Mouse (Mus musculus) kidney, adult 9 months (tissue): ENCODE results near the gene Ikbke.
"Not testable (repeated sequence)": the region's sequence is repeated elsewhere in the genome, so short reads cannot be mapped to it uniquely, and the experiment has no call there.

Experiments used
- DNase-seq: peaks from one replicate; pipeline ENCODE4 v3.0.0; 2022

Ikbke gene

DNA sequence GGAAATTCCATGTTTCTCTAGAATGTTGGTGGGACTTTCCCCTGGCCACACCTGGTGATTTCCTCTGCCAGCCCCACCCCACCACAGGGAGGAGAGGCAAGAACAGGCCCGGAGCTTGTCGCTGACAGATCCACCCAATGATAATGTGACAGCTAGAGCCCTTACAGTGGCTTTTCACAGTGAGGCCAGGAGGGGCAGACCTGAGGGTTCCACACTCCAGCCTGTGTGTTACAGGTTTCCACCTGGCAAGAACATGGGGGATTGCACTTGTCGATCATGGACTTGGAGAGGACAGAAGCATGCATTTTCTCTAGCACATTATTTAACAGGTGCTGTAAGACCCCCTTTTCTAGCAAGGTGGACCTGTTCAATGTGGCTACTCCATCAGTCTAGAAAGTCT, 874 bp upstream of the Ikbke start:
- DNase-seq, result no peak

DNA sequence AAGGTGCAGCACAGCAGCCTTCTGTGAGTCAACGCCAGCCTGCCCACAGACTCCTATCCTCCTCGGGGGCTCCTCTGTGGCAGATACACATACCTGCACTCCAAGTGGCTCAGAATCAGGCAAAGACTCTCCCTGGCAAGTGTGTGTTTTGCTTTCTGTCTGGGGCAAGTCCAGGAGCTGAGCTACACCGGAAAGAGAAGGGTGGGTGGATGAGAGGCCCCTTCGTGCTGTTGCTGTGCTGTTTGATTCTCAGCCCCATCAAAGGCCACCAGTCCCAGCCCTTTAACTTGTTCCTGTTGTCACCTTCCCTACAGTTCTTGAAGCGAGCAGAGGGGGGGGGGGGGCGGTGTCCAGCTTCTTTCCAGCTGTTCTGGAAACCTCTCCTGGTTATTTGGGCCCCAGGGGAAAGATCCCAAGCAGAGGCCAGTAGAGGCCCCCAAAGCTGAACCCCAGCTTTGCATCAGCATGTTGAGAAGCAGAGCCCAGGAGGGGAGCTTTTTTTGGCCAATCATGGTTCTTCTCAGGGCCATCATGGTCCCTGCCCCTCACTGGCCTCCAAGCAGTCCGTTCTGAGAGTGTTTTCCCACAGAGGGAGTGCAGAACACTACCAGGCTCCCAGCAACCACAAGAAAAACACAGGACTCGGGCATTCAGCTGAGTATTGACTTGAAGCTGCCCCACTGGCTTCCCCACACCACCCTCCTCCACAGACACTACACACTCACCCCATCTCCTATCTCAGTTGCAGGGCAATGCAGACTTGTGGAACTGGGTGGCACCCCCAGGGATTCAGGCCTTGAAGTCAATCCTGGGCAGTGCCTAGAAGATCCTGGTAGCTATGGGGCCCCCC, 575 bp downstream of the Ikbke start:
- no peak for DNase-seq

DNA sequence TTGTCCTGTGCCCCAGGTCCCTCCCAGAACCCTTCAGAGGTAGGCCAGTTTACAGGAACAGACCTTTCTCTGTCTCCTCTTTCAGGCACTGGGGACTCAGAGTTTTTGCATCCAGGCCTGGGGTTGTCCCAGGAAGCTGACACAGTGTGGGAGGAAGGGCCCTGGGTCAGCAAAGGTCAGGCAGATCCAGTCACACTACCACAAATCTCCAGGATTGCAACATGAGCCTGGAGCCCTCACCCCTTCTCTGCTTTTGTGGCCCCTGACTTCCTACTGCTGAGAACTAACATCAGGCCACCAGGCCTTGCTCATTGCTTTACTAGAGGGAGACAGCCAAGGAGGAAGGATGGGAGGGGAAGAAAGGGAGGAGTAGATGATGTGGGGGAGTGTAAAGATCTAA, 2.6 kb downstream of the Ikbke start:
- DNase-seq, result peak; percentile 50

DNA sequence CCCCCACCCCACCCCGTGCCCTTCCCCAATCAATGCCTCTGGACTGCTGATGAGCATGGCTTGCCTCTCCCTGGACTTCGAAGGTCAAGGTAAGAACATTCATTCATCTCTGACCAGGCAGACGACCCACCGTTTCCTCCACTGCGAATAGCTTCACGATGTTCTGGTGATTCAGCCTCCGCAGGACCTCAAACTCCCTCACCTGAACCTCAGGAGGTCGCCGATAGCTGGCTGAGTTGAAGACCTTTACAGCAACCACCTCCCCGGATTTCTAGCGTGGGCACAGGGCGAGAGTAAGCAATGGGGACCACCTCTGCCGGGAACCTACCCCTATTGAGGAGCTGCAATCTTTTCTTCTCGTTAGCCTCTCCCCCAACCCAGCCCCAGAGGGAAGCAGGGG, 3.8 kb downstream of the Ikbke start:
- no peak for DNase-seq

DNA sequence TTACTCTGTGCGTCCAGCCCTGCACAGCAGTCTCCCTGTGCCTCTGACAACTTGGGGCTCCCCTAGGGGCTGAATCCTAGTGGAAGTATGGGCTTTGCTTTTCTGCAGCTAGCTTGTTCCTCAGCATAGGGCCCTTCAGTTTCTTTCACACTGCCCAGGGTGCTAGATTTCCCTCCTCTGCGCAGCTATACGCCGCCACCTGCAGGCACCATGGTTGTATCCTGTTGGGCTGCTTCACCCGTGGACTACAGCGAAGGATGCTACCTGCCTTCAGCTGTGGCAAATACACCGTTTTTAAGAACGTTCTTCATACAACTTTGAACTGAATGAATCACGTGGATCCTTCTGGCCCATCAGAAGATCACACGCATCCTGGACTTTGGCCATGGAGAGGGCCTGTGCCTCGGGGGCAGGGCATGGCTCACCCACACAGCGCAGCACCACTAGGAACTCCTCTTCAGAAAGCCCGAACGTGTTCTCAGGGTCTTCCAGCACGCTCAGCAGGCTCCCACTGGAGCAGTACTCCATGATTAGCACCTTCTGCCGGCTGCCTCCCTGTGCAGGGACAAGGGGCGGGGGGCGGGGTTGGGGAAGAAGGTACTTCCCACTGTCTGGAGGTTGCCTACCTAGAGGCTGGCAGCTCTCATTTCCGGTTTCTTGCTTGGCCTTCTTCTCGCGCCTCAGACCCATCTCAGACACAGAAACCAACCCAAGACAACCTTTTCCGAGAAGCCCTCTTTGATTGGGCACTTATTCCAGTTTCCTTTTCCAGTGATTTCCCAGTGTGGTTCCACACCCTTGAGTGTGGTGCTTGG, 4.5 kb downstream of the Ikbke start:
- DNase-seq, result peak; percentile 84

DNA sequence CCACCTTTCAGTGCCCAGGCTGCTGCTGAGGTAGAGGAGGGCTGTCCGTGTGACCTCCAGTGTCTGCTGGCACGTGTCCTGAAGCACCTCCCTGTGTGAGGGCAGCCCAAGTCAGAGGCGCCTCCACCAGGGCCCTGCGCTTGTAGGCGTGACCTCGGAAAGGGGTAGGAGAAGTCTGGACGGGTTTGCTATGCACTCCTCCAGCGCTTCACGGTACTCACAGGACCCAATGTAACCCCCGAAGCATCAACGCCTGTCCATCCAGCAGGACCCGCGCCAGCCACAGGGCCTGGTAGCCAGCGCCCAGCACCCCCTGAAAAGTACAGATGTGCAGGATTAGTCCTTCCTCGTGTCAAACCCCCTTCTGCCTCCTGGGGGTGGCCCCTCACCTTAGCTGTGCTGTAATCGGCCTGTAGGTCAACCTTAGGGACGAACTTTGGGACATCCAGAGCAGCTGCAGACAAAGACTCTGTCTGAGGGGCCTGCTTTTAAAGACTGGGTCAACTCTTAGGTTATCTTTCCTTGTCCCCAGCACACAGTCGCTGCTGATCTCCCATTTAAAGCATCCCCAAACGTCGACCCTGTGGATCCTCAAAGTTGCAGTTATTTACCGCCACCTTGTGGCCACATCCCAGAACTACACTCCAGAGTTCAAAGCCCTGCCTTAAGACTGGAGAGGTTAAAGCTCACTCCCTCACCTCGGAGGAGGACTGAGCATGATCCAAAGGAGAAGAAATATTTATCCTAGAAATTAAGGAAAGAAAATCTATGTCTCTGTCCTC, 9.4 kb downstream of the Ikbke start:
- DNase-seq, result peak; percentile 83

DNA sequence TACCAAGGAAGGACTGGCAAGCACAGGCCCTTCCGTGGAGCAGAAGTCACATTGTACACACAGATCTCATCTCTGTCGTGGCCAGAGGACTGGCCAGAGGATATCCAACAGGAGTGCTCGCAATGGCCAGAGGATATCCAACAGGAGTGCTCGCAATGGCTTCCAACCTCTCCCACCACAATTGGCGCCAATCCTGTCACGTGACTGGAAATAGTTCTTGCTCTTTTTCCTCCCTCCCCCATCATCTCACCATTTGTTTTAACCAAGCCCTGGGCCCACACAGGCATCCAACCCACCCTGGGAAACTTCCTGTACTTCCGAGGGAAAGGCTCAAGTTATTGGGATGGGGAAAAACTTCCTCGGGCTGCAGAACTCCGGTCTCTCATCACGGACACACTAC, 10.6 kb downstream of the Ikbke start:
- DNase-seq, result no peak

DNA sequence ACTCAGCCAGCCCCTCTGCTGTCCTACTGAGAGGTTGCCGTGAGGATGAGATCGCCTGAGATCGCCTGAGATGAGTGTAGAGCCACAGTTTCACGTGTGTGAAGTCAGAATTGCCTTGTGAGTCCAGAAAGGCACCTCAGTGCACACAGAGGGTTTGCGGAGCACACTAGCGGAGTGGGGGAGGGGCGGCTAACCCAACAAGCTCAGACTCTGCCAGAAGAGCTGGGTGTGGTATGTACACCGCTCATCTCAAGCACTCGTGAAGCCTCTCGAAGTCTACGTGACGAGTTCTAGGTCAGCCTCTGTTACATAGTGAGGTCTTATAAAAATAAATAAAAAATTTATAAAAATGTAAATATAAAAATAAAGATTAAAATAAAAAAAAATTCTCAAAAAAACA, 15.5 kb downstream of the Ikbke start:
- DNase-seq, result no peak

DNA sequence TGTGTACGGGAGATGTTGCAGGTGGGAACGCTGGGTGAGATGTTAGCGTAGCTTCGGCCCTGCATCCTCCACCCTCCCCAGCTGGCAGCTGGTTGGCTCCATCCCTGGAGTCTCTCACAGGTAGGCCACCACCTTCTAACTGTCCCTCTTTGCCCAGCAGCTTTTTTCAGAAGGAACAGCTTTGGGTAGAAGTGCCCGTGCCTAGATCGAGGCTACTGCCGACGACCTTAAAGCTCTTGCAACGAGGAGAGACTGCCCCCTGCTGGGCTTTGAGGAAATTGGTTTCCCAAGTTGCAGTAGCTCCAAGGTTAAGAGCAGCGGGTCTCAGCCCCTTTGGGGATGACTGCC, 19.1 kb downstream of the Ikbke start:
- peak; percentile 66 for DNase-seq

DNA sequence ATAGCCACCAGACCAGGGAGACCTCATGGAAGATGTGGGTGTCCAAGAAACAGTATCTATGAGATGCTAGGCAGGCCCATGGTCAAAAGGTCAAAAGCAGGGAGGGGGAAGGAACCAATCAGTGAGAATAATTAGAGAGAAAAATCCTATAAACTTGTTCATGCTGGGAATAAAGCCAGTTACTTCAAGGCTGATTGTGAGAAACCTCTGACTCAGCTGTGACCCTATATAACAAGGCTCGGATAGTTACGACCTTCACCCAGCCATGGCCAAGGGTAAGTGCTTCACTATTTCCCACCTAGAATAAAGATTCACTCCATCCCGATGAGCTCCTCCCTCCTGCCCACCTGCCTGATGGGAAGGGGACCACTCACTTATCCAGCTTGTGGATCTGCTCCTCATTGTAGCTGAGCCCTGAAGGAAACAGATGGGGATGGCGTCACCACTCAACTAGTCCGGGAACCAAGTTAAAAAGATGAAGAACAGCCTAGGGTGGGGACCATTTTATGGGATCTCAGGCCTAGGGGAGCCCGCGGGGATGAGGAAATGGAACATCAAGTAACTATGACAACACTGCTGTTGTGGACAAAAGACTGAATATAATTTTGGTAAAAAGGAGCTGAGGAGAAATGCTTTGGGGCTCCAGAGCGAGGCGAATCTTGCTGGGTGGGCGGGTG, 19.6 kb downstream of the Ikbke start:
- DNase-seq, result no peak

DNA sequence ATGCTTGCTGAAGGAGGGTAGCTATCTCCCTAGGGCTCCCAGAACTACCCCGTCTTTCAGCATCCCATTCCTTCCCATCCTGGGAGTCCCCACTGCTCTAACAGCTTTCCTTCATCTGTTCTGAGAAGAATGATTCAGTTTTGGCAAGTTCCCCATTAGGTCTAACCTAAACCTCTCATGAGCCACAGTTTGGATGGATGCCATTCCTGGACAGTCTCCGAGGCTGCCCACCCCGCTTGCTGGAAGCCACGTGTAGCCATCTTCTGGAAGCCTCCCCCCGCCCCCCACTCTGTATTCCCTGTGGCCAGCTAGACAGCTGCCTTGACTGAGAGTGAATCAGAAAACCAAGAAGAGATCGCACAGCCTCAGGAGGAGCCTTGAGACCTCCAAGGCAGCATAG, 22.1 kb downstream of the Ikbke start:
- no peak for DNase-seq

DNA sequence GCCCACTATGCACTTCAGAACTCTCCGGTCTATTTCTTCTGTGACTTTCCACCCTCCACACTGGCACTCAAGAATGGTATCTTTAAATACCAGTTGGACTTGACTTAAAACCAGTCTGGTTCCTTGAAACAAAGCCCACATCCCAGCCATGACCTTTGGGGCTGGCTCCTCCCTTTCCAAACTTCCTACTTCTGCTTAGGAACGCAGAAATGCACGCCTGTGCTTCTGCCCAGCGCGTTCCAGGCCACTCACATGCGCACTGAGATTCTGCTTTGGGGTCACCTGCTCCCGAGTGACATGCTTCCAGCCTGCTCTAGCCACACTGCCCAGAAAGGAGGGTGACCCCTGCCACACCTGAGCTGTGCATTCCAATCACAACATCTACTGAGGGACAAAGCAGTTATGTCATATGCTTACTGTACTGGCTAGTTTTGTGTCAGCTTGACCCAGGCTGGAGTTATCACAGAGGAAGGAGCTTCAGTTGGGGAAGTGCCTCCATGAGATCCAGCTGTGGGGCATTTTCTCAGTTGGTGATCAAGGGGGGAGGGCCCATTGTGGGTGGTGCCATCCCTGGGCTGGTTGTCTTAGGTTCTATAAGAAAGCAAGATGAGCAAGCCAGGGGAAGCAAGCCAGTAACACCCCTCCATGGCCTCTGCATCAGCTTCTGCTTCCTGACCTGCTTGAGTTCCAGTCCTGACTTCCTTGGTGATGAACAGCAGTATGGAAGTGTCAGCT, 26.7 kb downstream of the Ikbke start:
- DNase-seq, result not testable (repeated sequence)

DNA sequence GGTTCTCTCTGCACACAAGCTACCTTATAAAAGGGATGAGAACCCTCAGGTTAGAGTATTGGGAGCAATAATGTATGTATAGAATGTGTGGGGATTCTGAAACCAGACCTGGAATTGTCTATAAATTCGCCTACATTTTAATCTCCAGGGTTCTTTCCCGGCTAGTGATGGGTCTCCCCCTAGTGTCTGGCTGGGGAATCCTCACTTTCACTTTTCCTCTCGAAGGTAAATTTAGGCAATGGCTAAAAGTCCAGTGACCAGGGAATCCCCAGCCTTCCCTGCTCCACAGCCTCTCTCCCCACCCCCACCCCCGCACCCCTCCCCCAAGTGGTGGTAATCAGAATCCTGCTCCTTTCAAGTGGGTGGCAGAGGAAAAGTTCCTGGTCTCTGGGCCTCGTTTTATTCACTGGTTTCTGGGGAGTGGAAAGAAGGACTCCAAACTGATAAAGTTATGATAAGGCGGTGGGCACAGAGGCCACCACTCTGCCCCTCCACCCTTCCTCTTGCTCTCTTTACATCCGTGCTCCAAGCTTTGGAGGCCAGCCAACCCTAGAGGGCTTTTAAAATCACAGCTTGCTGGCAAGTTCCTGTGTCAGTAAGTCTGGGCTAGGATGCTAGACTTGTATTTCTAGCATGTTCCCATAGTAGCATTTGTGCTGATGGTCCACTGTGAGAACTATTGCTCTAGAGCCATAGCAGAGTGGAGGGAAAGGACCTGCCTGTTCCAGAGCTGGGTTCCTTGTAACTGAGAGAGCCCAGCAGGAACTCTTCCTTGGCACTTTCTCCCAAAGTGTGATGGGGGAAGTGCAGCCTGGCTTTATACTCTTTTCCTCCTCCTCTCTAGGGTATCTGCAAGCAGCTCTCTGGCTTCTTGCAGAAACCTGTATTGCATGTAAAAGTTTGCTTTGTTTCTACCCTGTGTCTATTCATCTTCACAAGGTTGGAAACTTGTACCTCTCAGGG, 32.7 kb downstream of the Ikbke start:
- DNase-seq, result peak; percentile 74

DNA sequence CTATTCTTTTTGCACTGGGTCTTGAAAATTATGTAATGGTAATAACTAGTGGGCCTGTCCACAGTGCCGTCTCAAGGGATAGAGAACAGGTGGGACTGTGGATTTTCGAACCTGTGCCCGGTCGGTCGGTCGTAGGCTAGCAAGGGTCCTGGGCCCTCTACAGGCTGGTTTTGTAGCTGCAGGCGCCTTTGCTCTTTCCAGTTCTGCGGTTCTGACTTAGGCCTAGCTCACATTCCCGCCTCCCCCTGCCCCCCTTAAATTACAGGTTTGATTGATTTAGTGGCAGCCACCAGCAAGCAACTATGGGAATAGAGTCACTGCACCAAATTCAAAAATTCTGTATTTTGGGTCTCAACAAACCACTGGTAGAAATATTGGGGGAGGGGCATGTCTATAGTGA, 33.5 kb downstream of the Ikbke start:
- peak; percentile 69 for DNase-seq

DNA sequence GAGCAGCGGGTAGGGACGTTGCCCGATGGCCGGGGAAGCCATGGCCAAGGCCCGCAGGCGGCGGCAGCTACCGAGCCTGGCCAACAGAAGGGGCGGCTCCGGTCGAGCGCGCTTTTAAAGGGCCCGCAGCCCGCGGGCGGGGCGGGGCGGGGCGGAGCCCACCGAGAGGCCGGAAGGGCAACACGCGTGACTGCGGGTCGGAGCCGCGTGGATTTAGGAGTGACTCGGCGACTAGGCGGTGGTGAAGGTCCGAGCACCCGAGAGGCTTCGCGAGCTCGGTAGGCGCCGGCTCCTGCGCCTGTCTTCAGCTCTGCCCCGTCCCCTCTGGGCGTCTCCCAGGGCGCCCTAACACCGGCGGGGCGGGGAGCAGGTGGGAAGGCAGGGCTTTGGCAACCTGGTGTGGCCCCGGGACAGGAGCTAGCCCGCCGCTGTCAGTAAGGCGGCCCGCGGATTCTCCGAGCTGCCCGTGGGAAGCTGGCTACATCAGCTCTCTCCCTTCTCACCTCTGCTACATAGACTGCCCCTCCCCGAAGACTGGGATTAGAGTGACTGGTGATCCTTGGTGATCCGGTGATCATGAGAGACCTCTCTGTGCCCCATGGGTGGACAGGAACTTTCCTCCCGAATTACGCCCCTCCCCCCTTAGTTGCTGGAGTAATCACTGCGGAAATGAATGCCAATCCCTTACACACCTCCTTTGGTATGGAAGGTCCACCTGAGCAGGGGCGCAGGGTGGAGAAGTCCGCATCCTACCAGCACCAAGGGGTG, 34.1 kb downstream of the Ikbke start, which contains the start of gene Rassf5:
Gene Rassf5, minus strand, starts transcription at position 170 of the 768 bp plus-strand sequence.
- DNase-seq, result peak; percentile 80

DNA sequence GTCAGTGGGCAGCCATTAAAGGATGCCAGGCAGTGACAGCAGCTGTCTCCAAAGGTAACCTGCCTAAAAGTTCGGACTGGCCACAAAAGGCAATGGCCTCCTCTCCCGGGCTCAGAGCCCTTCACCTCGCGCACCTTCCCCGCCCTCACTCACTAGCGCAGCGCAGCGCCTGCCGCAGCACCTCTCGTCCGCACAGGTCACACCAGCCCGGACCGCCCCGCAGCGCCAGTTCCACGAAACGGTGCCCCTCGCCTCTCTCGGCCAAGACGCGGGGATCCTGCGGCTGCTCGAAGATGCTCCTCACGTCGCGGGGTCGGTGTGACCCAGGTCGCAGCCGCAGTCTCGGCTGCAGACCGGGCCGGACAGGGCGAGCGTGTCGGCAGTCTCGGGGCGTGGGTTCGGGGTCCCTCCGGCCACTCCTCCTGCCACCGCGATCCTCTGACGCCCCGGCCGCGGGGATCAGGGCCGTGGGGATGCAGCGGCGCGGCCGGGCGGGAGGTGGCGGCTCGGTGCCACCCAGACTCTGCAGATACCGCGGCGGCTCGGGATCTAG, 34.8 kb downstream of the Ikbke start:
- no peak for DNase-seq

DNA sequence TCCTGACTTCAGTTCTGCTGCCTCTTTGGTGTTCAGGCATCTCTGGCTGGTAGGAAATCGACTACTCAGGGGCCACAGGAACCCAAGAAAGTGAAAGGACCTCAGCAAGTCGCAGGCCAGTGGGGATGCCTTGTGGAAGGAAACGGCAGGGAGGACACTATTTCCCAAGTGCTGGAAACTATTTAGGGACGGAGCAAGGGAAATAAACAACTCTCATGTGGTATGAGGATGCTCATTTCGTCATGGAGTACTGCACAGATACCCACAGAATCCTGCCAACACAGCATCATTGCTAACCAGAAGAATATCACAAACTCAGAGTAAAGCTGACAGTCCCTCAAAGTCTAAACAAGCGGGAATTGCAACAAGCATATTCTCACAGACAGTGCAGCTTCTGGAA, 36.5 kb downstream of the Ikbke start:
- DNase-seq, result peak; percentile 34

DNA sequence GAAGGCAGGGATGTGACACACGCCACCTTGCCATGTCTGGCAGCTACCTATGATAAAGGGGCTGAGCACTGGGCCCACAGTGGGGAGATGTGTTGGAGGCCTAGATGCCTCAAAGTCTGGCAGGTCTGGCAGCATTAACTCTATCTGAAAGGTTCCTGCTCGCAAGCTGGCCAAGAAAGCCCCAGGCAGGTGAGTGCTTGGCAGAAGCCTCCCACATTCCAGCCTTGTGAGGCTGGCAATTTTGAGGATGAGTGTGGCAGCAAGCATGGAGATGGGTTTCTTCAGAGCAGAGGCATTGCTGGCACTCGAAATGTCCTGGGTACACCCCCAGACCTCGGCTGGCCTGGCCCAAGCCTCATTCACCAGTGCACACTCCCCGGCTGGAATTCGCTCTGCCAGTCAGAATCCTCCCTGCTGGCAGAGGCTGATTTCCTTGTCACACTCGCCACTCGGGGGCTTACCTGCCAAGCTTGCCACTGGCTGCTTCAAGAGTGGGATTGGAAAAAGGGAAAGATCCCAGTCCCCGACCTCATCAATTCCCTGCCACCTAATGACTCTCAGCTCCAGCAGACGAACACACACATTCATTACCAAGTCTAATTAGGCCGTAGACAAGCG, 39.7 kb downstream of the Ikbke start:
- DNase-seq, result no peak

DNA sequence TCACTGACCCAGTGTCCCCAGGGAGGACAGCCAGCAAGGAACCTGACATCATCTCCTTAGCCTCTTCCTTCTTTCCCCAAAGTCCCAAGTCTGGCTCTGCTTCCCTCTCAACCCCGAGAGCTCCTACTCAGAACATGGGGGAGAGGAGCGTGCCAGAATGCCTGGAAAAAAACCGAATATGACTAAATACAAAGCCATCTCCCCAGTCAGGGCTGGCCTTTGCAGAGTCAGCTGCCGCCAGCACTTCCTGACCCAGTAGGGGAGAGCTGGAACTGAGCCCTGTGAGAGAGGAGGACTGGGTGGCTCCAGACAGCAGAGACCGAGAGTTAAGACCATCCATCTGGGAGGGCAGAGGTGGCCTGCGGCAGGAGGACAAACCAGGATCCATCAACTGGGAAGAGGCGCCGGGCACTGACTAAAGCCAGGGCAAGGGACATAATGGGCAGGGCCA, 40.5 kb downstream of the Ikbke start:
- peak; percentile 63 for DNase-seq
